Mouse (Mus musculus): ENCODE results near the gene Gnai2. TPM values are rescaled to one million over a fixed set of nuclear protein-coding genes. Genes with fewer than 3 reads are reported as not detected.
A peak's percentile ranks its signal among the peaks of the same experiment; 100 is the strongest.
"Not testable (repeated sequence)": the region's sequence is repeated elsewhere in the genome, so short reads cannot be mapped to it uniquely, and the experiment has no call there.

Gnai2 gene
- polyA plus RNA-seq, 1 experiment from 2014 or later = 358 TPM

DNA sequence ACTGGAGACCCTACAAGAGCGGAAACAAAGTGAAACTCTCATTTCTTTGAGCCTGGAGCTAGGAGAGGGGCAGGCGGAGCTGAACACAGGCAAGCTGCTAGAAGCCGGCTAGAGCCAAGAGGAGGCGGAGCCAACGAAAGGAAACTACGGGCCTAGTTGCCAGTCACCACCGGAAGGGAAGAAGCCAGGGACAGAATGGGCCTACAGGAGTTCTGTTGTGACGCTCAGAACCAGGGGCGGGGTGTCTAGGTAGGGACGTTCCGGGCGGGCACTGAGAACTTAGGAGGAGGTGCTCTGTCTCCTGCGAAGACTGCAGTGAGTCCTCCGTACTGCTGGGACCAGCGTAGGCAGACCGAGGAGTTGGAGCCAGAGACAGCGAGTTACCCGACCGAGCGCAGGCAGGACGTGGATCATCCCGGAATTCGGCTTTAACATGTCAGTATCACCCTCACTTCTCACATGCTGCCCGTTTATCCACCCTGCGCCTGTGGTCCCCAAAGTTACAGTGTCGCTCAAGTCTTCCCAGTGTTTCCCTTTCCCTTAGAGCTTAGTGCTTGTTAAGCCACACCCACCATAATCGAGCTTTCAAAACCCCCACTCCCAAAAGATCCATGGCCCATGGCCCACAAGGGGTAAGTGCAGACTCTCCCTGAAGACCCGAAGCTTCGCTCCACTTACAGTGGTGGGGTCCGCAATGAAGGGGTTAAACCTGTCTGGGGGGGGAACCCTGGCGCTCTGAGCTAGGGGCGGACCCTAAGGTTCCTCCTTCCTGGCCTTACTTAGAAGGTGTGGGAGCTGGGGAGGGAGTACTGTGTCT, 54.5 kb downstream of the Gnai2 start, which contains the start of gene Hyal3:
TSS of gene Hyal3 (plus strand) at position 318 of the 817 bp plus-strand sequence.
- Histone ChIP-seq H3K27me3 (ENCODE audit: control insufficient read depth, insufficient read depth, low read length) (no peaks in the 10 kb centered on the region), H3K36me3 (ENCODE audit: control insufficient read depth, insufficient read depth, low read length) (peaks cover 7% of the 10 kb centered on the region), H3K27ac (replicated peaks; ENCODE audit: low read depth, low read length) (peak within 1 kb of the TSS; percentile 88), H3K4me1 (ENCODE audit: control insufficient read depth, insufficient read depth, low read length) (peaks cover 24% of the 10 kb centered on the region), H3K4me2 (ENCODE audit: low read depth, severe bottlenecking) (peak within 1 kb of the TSS; percentile 95), H3K9ac (ENCODE audit: low read length) (peak within 1 kb of the TSS; percentile 82), H3K4me3 (ENCODE audit: low read depth, low read length) (peak within 1 kb of the TSS; percentile 64), H3K9me3 (ENCODE audit: control insufficient read depth, low read length) (no peaks in the 10 kb centered on the region)
- DNase-seq (ENCODE audit: low spot score) = peak; percentile 85
- ATAC-seq (ENCODE audit: insufficient number of reproducible peaks, low FRiP score, low TSS enrichment, low read depth) = peak; percentile 36; the same call in 1 of the 2 replicates
- 0% methylated on average over 32 of the region's 32 CpGs for WGBS

DNA sequence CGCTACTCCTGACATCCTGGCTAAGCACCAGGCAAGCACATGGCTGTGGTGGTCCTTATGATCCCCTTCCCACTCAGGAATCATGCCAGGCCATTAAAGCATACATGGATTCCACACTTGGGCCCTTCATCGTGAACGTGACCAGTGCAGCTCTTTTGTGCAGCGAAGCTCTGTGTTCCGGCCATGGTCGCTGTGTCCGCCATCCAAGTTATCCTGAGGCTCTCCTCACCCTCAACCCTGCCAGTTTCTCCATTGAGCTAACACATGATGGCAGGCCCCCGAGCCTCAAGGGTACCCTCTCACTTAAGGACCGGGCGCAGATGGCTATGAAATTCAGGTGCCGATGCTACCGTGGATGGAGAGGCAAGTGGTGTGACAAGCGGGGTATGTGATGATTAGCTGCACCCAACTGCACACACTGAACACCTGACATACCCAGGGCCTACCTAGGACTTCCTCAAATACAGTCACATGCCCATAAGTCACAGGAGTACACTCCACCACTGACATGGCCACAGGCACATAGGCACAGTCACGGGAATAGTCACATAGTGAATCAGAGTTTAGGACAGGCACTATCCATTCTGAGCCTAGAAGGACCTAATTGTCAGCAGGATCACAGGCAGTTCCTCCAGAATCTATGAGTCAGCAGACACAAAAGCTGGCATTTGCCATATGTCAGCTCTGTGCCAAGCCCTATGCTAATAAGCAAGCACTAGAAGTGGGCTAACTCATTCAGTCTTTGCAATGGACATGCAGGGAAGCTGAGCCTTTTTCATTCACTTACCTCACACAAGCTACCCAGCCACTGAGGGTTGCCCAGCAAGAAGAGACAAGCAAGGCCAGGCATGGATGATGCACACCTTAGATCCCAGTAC, 55.9 kb downstream of the Gnai2 start:
- WGBS = 97% methylated on average over 14 of the region's 14 CpGs
- DNase-seq (ENCODE audit: low spot score) (no peak), ATAC-seq (ENCODE audit: insufficient number of reproducible peaks, low FRiP score, low TSS enrichment, low read depth) (no peak)
- no peak overlapping the region for H3K4me2 ChIP-seq (ENCODE audit: low read depth, severe bottlenecking)
- H3K9ac ChIP-seq (ENCODE audit: low read length) = no peak overlapping the region
- no peak overlapping the region for H3K4me3 ChIP-seq (ENCODE audit: low read depth, low read length)
- no peaks in the 10 kb centered on the region for H3K9me3 ChIP-seq (ENCODE audit: control insufficient read depth, low read length)
- H3K27ac ChIP-seq (replicated peaks; ENCODE audit: low read depth, low read length) = no peak overlapping the region
- no peaks in the 10 kb centered on the region for H3K27me3 ChIP-seq (ENCODE audit: control insufficient read depth, insufficient read depth, low read length)
- peaks cover 7% of the 10 kb centered on the region for H3K36me3 ChIP-seq (ENCODE audit: control insufficient read depth, insufficient read depth, low read length)
- H3K4me1 ChIP-seq (ENCODE audit: control insufficient read depth, insufficient read depth, low read length) = peaks cover 24% of the 10 kb centered on the region

DNA sequence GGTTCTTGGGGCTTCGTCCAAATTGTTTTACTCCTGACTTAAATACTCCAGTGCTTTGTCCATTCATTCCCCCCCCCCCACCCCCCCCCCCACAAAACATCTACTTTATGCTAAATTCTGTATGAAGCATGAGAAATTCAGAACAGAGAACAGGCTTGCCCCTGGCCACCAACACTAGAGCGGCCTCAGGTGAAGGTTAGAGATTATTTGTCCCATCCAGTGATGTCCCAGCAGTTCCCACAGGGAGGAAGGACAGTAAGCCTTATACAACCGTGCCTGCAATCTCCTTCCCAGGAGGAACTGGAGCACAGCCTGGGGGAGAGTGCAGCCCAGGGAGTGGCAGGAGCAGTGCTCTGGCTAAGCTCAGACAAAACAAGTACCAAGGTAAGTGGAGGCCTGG, 56.6 kb downstream of the Gnai2 start, which contains the start of gene Naa80:
TSS of gene Naa80 (plus strand) at position 301 of the 400 bp plus-strand sequence.
- H3K36me3 ChIP-seq (ENCODE audit: control insufficient read depth, insufficient read depth, low read length) = peaks cover 10% of the 10 kb centered on the region
- no peaks in the 10 kb centered on the region for H3K27me3 ChIP-seq (ENCODE audit: control insufficient read depth, insufficient read depth, low read length)
- 72% methylated on average over 3 of the region's 3 CpGs for WGBS
- DNase-seq (ENCODE audit: low spot score) (no peak), ATAC-seq (ENCODE audit: insufficient number of reproducible peaks, low FRiP score, low TSS enrichment, low read depth) (no peak)
- no peak within 1 kb of the TSS for H3K4me3 ChIP-seq (ENCODE audit: low read depth, low read length)
- no peak within 1 kb of the TSS for H3K9ac ChIP-seq (ENCODE audit: low read length)
- peaks cover 24% of the 10 kb centered on the region for H3K4me1 ChIP-seq (ENCODE audit: control insufficient read depth, insufficient read depth, low read length)
- H3K27ac ChIP-seq (replicated peaks; ENCODE audit: low read depth, low read length) = no peak within 1 kb of the TSS
- no peaks in the 10 kb centered on the region for H3K9me3 ChIP-seq (ENCODE audit: control insufficient read depth, low read length)
- no peak within 1 kb of the TSS; the same call in 1 of the 2 replicates for H3K4me2 ChIP-seq (ENCODE audit: low read depth, severe bottlenecking)

DNA sequence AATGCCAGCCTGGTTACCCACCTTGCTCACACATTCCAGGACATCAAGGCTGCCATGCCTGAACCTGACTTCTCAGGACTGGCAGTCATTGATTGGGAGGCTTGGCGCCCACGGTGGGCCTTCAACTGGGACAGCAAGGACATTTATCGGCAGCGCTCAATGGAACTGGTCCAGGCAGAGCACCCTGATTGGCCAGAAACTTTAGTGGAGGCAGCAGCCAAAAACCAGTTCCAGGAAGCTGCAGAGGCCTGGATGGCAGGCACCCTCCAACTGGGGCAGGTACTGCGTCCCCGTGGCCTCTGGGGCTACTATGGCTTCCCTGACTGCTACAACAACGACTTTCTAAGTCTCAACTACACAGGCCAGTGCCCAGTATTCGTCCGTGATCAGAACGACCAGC, 57.3 kb downstream of the Gnai2 start:
- no peaks in the 10 kb centered on the region for H3K27me3 ChIP-seq (ENCODE audit: control insufficient read depth, insufficient read depth, low read length)
- no peak overlapping the region; the same call in 1 of the 2 replicates for H3K4me2 ChIP-seq (ENCODE audit: low read depth, severe bottlenecking)
- H3K27ac ChIP-seq (replicated peaks; ENCODE audit: low read depth, low read length) = no peak overlapping the region
- H3K4me1 ChIP-seq (ENCODE audit: control insufficient read depth, insufficient read depth, low read length) = peaks cover 24% of the 10 kb centered on the region
- no peak for ATAC-seq (ENCODE audit: insufficient number of reproducible peaks, low FRiP score, low TSS enrichment, low read depth)
- DNase-seq (ENCODE audit: low spot score) = no peak
- peaks cover 4% of the 10 kb centered on the region for H3K36me3 ChIP-seq (ENCODE audit: control insufficient read depth, insufficient read depth, low read length)
- no peaks in the 10 kb centered on the region for H3K9me3 ChIP-seq (ENCODE audit: control insufficient read depth, low read length)
- H3K9ac ChIP-seq (ENCODE audit: low read length) = no peak overlapping the region
- 94% methylated on average over 10 of the region's 10 CpGs for WGBS
- no peak overlapping the region for H3K4me3 ChIP-seq (ENCODE audit: low read depth, low read length)

DNA sequence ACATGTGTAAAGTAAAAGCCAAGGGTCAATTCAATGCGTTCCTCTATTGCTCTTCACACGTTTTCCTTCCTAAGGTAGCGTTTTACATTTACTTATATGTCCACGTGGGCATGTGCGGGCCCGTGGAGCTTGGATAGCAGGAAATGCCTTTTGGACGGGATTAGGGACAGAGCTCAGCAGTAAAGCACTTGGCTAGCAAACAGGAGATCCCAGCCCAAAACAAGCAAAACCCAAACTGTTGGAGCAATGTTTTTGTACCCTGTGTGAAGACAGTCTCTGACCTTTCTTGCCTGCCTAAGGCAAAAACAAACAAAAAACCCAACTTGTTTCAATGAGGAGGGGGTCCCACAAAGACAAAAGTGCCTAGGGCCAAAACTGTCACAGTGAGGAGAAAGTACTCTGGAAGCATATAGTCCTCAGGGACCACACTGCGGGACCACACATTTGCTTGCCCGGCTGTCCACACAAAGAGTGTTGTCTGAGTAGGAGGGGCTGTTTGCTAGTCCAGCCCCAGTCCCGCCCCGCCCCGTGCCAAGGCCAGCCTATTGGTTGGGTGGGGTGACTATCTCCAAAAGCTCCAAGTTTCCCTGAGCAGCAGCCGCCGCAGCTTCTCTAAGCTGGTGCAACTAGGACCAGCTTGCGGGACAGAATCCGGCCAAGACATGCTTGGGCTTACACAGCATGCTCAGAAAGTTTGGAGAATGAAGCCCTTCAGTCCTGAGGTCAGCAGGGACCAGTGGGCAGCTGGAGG, 58.6 kb downstream of the Gnai2 start, which contains the start of gene Hyal1:
TSS of gene Hyal1 (plus strand) at position 571 of the 751 bp plus-strand sequence.
- Histone ChIP-seq H3K9me3 (ENCODE audit: control insufficient read depth, low read length) (no peaks in the 10 kb centered on the region), H3K4me3 (ENCODE audit: low read depth, low read length) (peak within 1 kb of the TSS; percentile 27), H3K9ac (ENCODE audit: low read length) (peak within 1 kb of the TSS; percentile 64), H3K36me3 (ENCODE audit: control insufficient read depth, insufficient read depth, low read length) (peaks cover 15% of the 10 kb centered on the region; the same call in 1 of the 2 replicates), H3K27me3 (ENCODE audit: control insufficient read depth, insufficient read depth, low read length) (no peaks in the 10 kb centered on the region), H3K4me2 (ENCODE audit: low read depth, severe bottlenecking) (peak within 1 kb of the TSS; percentile 70), H3K4me1 (ENCODE audit: control insufficient read depth, insufficient read depth, low read length) (peaks cover 24% of the 10 kb centered on the region), H3K27ac (replicated peaks; ENCODE audit: low read depth, low read length) (peak within 1 kb of the TSS; percentile 73)
- DNase-seq (ENCODE audit: low spot score) (peak; percentile 84), ATAC-seq (ENCODE audit: insufficient number of reproducible peaks, low FRiP score, low TSS enrichment, low read depth) (peak; percentile 55)
- WGBS = 27% methylated on average over 16 of the region's 16 CpGs

DNA sequence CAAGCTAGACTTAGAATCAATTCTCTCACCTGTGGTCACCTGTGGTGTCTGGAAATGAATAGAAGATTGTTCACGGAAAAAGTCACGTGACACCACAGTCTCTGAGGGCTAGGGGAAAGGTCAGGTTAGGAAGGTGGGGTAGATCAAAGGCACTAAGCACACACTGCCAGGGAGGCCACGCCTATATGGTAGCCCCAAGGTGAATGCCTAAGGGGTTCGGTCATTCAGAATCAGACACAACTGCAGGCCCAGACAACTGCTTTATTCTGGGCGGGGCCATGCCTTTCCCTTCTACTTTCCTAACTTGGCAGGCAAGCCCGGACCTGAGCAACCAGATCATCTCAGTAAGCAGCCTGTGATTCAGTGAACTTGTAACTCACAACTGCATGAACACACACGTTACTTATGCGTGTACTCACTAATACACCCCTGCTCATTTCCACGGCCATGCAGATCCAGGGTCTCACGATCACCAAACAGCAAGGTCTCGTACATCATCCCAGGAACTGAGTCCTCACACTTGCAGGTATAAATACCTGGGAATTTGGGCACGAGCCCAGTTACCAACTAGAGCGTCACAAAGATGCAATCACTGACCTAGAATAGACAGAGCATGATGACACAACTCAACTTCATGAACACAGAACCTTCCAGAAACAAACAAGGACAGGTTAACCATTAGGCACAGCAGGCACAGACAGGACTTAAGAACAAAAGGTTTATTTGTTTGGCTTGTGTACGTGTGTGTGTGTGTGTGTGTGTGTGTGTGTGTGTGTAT, 59.4 kb downstream of the Gnai2 start:
- Histone ChIP-seq H3K9me3 (ENCODE audit: control insufficient read depth, low read length) (no peaks in the 10 kb centered on the region), H3K27me3 (ENCODE audit: control insufficient read depth, insufficient read depth, low read length) (no peaks in the 10 kb centered on the region), H3K4me2 (ENCODE audit: low read depth, severe bottlenecking) (no peak overlapping the region), H3K4me3 (ENCODE audit: low read depth, low read length) (no peak overlapping the region), H3K36me3 (ENCODE audit: control insufficient read depth, insufficient read depth, low read length) (peaks cover 19% of the 10 kb centered on the region; the same call in 1 of the 2 replicates), H3K4me1 (ENCODE audit: control insufficient read depth, insufficient read depth, low read length) (peaks cover 26% of the 10 kb centered on the region), H3K9ac (ENCODE audit: low read length) (no peak overlapping the region), H3K27ac (replicated peaks; ENCODE audit: low read depth, low read length) (peak overlapping the region; percentile 73)
- DNase-seq (ENCODE audit: low spot score) (peak; percentile 41), ATAC-seq (ENCODE audit: insufficient number of reproducible peaks, low FRiP score, low TSS enrichment, low read depth) (no peak)
- WGBS = 82% methylated on average over 14 of the region's 14 CpGs

DNA sequence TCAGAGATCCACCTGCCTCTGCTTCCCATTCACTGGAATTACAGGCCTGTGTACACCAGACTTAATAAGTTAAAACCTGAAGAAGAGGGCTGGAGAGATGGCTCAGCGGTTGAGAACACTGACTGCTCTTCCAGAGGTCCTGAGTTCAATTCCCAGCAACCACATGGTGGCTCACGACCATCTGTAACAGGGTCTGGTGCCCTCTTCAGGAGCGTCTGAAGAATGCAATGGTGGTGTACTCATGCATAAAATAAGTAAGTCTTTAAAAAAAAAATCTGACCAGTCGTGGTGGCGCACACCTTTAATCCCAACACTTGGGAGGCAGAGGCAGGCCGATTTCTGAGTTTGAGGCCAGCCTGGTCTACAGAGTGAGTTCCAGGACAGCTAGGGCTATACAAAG, 61.4 kb downstream of the Gnai2 start:
- H3K9me3 ChIP-seq (ENCODE audit: control insufficient read depth, low read length); H3K4me3 ChIP-seq (ENCODE audit: low read depth, low read length); H3K9ac ChIP-seq (ENCODE audit: low read length); ATAC-seq (ENCODE audit: insufficient number of reproducible peaks, low FRiP score, low TSS enrichment, low read depth); H3K4me2 ChIP-seq (ENCODE audit: low read depth, severe bottlenecking); DNase-seq (ENCODE audit: low spot score); H3K27me3 ChIP-seq (ENCODE audit: control insufficient read depth, insufficient read depth, low read length); H3K27ac ChIP-seq (replicated peaks; ENCODE audit: low read depth, low read length): not testable (repeated sequence)
- Histone ChIP-seq H3K36me3 (ENCODE audit: control insufficient read depth, insufficient read depth, low read length) (peaks cover 21% of the 10 kb centered on the region; the same call in 1 of the 2 replicates), H3K4me1 (ENCODE audit: control insufficient read depth, insufficient read depth, low read length) (peaks cover 32% of the 10 kb centered on the region)
- 79% methylated on average over 6 of the region's 6 CpGs for WGBS
